Mouse (Mus musculus): ENCODE results near the gene Hand1. TPM values are rescaled to one million over a fixed set of nuclear protein-coding genes. Genes with fewer than 3 reads are reported as not detected.
"Not testable (repeated sequence)": the region's sequence is repeated elsewhere in the genome, so short reads cannot be mapped to it uniquely, and the experiment has no call there.

Gene Hand1
- total and polyA plus RNA-seq, 3 experiments: not detected

DNA sequence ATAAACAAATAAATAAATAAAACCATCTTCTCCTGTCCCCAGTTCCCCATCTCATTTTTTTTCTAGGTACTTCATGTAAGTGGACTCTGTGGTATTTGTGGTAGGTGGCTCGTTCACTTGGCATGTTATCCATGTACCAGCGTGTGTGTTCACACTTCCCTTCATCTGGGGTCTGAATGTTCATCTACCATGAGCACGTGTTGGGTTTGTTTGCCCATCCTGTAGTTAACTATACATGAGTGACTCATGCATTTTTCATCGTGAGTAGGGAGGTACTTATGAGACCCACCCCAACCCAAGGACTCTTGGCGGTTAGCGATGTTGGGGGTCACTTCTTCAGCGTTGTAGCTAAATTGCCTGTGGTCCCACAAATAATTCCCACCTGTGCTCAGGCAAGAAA is 29.5 kb upstream of the Hand1 start:
- WGBS: 86% methylated on average over 7 of the region's 7 CpGs
- no peak overlapping the region for H3K9ac ChIP-seq (ENCODE audit: low read depth, low read length)
- no peaks in the 10 kb centered on the region for H3K27me3 ChIP-seq (ENCODE audit: control insufficient read depth, insufficient read depth, low read length)
- no peak overlapping the region for H3K27ac ChIP-seq
- no peaks in the 10 kb centered on the region for H3K36me3 ChIP-seq (ENCODE audit: control insufficient read depth, insufficient read depth, low read length)
- TF ChIP-seq POLR2A (IDR thresholded peaks at IDR 0.05; ENCODE audit: insufficient read depth, low read depth, low read length) (no peak), EP300 (IDR thresholded peaks at IDR 0.05; ENCODE audit: insufficient read depth, low read depth, low read length) (no peak), CTCF (IDR thresholded peaks at IDR 0.05) (no peak)
- no peaks in the 10 kb centered on the region for H3K4me1 ChIP-seq (ENCODE audit: control insufficient read depth, insufficient read depth, low read length)
- intact Hi-C loops (cut with DNase I): no loop called here
- no peak overlapping the region for H3K4me3 ChIP-seq
- DNase-seq: no peak
- no peaks in the 10 kb centered on the region for H3K79me2 ChIP-seq (replicated peaks; ENCODE audit: control insufficient read depth, insufficient read depth, low read length)

- intact Hi-C loops (cut with DNase I): no loop called here
Observed at GRCm38 (mm10) chr11:57857709-57858108, 25.1 kb upstream of the Hand1 start.

DNA sequence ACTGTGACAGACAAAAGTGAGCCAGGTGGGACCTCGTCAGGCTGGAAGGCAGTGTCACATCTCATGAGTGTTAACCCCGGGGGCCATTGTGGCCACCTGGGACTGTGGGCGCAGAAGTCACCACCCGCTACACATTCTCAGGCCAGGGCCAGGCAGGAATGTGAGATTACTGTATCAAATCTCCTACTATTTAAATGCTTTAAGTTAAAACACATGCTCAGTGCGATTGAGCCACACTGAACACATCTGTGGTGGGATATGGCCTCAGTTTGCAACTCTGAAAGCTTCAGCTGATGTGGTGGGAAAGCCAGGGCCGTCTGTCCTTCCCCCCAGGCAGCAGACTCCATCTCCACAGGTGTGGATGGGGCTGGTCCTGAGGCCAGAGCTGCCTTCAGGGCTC is 21.0 kb upstream of the Hand1 start:
- no peak for DNase-seq
- Histone ChIP-seq H3K4me1 (ENCODE audit: control insufficient read depth, insufficient read depth, low read length) (no peaks in the 10 kb centered on the region), H3K36me3 (ENCODE audit: control insufficient read depth, insufficient read depth, low read length) (no peaks in the 10 kb centered on the region), H3K4me3 (no peak overlapping the region), H3K27me3 (ENCODE audit: control insufficient read depth, insufficient read depth, low read length) (no peaks in the 10 kb centered on the region), H3K9ac (ENCODE audit: low read depth, low read length) (no peak overlapping the region), H3K27ac (no peak overlapping the region), H3K79me2 (replicated peaks; ENCODE audit: control insufficient read depth, insufficient read depth, low read length) (no peaks in the 10 kb centered on the region)
- TF ChIP-seq CTCF (IDR thresholded peaks at IDR 0.05) (no peak), POLR2A (IDR thresholded peaks at IDR 0.05; ENCODE audit: insufficient read depth, low read depth, low read length) (no peak), EP300 (IDR thresholded peaks at IDR 0.05; ENCODE audit: insufficient read depth, low read depth, low read length) (no peak)
- intact Hi-C loops (cut with DNase I): no loop called here
- WGBS: 72% methylated on average over 6 of the region's 6 CpGs

More at GRCm38 (mm10) chr11:57857709-57858108, 25.1 kb upstream of the Hand1 start:
- Histone ChIP-seq H3K4me1 (ENCODE audit: control insufficient read depth, insufficient read depth, low read length) (no peaks in the 10 kb centered on the region), H3K79me2 (replicated peaks; ENCODE audit: control insufficient read depth, insufficient read depth, low read length) (no peaks in the 10 kb centered on the region), H3K27ac (no peak overlapping the region), H3K4me3 (no peak overlapping the region), H3K36me3 (ENCODE audit: control insufficient read depth, insufficient read depth, low read length) (no peaks in the 10 kb centered on the region), H3K27me3 (ENCODE audit: control insufficient read depth, insufficient read depth, low read length) (no peaks in the 10 kb centered on the region), H3K9ac (ENCODE audit: low read depth, low read length) (no peak overlapping the region)
- TF ChIP-seq EP300 (IDR thresholded peaks at IDR 0.05; ENCODE audit: insufficient read depth, low read depth, low read length) (no peak), POLR2A (IDR thresholded peaks at IDR 0.05; ENCODE audit: insufficient read depth, low read depth, low read length) (no peak), CTCF (IDR thresholded peaks at IDR 0.05) (no peak)
- DNase-seq: no peak
- WGBS: 63% methylated on average over 4 of the region's 4 CpGs

DNA sequence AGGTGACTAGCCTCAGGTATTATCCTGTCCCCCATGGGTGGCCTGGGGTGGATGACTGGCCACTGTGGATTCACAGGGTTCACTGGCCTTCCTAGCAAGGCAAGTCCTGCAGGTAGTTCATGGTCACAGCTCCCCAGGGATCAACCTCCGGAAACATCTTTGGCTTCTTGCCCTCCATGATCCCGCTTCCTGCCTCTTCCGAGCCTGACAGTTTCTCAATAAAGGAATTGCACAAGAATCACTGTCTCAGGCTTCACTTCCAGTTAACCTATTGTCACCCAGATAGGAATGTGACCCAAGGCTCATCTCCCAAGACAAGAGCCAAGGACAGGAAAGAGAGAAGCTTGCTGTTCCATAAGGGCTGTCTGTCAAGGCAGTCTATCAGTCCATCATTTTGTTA is 18.3 kb upstream of the Hand1 start:
- no peaks in the 10 kb centered on the region for H3K4me1 ChIP-seq (ENCODE audit: control insufficient read depth, insufficient read depth, low read length)
- H3K4me3 ChIP-seq: no peak overlapping the region
- 26% methylated on average over 3 of the region's 3 CpGs for WGBS
- intact Hi-C loops (cut with DNase I): no loop called here
- DNase-seq: no peak
- TF ChIP-seq CTCF (IDR thresholded peaks at IDR 0.05) (no peak), EP300 (IDR thresholded peaks at IDR 0.05; ENCODE audit: insufficient read depth, low read depth, low read length) (no peak), POLR2A (IDR thresholded peaks at IDR 0.05; ENCODE audit: insufficient read depth, low read depth, low read length) (no peak)
- H3K9ac ChIP-seq (ENCODE audit: low read depth, low read length): no peak overlapping the region
- no peak overlapping the region for H3K27ac ChIP-seq
- H3K79me2 ChIP-seq (replicated peaks; ENCODE audit: control insufficient read depth, insufficient read depth, low read length): no peaks in the 10 kb centered on the region
- H3K27me3 ChIP-seq (ENCODE audit: control insufficient read depth, insufficient read depth, low read length): no peaks in the 10 kb centered on the region
- H3K36me3 ChIP-seq (ENCODE audit: control insufficient read depth, insufficient read depth, low read length): no peaks in the 10 kb centered on the region

DNA sequence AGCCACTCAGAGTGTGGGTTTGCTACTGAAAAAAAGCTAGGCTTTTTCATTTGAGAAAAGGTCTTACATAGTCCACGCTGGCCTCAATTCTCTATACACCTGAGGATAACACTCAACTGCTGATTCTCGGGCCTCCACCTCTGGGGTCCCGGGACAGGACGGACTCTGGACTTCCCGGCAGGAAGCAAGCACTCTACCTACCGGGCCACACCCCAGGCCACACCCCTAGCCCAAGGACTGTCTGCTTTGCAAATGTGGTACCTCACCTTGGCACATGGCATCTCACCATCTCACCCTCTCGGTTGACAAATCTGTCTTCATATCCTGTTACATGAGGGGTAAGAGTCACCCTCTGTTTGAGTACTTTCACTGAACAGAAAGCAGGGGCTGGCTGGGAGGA is 17.7 kb upstream of the Hand1 start:
- DNase-seq: no peak
- no peak overlapping the region for H3K27ac ChIP-seq
- WGBS: 53% methylated on average over 7 of the region's 7 CpGs
- H3K9ac ChIP-seq (ENCODE audit: low read depth, low read length): no peak overlapping the region
- H3K79me2 ChIP-seq (replicated peaks; ENCODE audit: control insufficient read depth, insufficient read depth, low read length): no peaks in the 10 kb centered on the region
- H3K36me3 ChIP-seq (ENCODE audit: control insufficient read depth, insufficient read depth, low read length): no peaks in the 10 kb centered on the region
- intact Hi-C loops (cut with DNase I): no loop called here
- H3K4me1 ChIP-seq (ENCODE audit: control insufficient read depth, insufficient read depth, low read length): no peaks in the 10 kb centered on the region
- no peaks in the 10 kb centered on the region for H3K27me3 ChIP-seq (ENCODE audit: control insufficient read depth, insufficient read depth, low read length)
- TF ChIP-seq CTCF (IDR thresholded peaks at IDR 0.05) (no peak), EP300 (IDR thresholded peaks at IDR 0.05; ENCODE audit: insufficient read depth, low read depth, low read length) (no peak), POLR2A (IDR thresholded peaks at IDR 0.05; ENCODE audit: insufficient read depth, low read depth, low read length) (no peak)
- H3K4me3 ChIP-seq: no peak overlapping the region

- Histone ChIP-seq H3K27ac (no peak overlapping the region), H3K4me3 (no peak overlapping the region), H3K9ac (ENCODE audit: low read depth, low read length) (no peak overlapping the region), H3K27me3 (ENCODE audit: control insufficient read depth, insufficient read depth, low read length) (no peaks in the 10 kb centered on the region), H3K4me1 (ENCODE audit: control insufficient read depth, insufficient read depth, low read length) (no peaks in the 10 kb centered on the region), H3K79me2 (replicated peaks; ENCODE audit: control insufficient read depth, insufficient read depth, low read length) (no peaks in the 10 kb centered on the region), H3K36me3 (ENCODE audit: control insufficient read depth, insufficient read depth, low read length) (no peaks in the 10 kb centered on the region)
- DNase-seq: no peak
- WGBS: 34% methylated on average over 7 of the region's 7 CpGs
- no peak for TF ChIP-seq EP300 (IDR thresholded peaks at IDR 0.05; ENCODE audit: insufficient read depth, low read depth, low read length)
- no peak for TF ChIP-seq POLR2A (IDR thresholded peaks at IDR 0.05; ENCODE audit: insufficient read depth, low read depth, low read length)
- no peak for TF ChIP-seq CTCF (IDR thresholded peaks at IDR 0.05)
- intact Hi-C loops (cut with DNase I): no loop called here
Observed at GRCm38 (mm10) chr11:57847396-57847795, 14.8 kb upstream of the Hand1 start.

DNA sequence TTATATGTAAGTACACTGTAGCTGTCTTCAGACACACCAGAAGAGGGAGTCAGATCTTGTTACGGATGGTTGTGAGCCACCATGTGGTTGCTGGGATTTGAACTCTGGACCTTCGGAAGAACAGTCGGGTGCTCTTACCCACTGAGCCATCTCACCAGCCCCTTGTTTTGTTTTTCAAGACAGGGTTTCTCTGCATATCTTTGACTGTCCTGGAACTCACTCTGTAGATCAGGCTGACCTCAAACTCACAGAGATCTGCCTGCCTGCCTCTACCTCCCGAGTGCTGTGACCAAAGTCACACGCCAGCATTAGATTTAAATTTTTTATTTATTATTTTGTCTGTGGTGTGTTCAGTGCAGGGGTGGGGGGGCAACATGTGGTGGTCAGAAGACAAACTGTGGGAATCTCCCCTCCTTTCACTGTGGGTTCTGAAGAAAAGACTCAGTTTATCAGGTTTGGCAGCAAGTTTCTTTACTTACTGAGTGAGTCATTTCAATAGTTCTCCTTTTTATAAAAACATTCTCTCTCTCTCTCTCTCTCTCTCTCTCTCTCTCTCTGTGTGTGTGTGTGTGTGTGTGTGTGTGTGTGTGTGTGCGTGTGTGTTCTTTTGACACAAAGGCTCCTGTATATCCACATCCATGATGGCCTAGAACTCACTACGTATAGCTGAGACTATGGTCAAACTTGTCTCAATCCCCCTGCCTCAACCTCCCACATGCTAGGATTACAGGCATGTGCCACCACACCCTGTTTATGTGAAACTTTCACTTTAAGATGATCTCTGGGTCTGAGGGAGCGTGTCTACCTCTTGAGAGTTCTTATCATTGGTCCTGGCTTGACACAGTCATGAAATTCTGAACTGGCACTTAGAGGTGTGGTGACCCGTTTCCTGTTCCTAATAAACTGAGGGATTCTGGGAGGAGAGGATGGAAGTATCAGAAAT is 14.1 kb upstream of the Hand1 start:
- H3K27me3 ChIP-seq (ENCODE audit: control insufficient read depth, insufficient read depth, low read length); H3K79me2 ChIP-seq (replicated peaks; ENCODE audit: control insufficient read depth, insufficient read depth, low read length); DNase-seq; H3K9ac ChIP-seq (ENCODE audit: low read depth, low read length); intact Hi-C loops (cut with DNase I); H3K4me1 ChIP-seq (ENCODE audit: control insufficient read depth, insufficient read depth, low read length); H3K4me3 ChIP-seq; H3K36me3 ChIP-seq (ENCODE audit: control insufficient read depth, insufficient read depth, low read length); H3K27ac ChIP-seq: not testable (repeated sequence)
- 80% methylated on average over 9 of the region's 9 CpGs for WGBS
